8 mouse cellular contexts compared by ENCODE assay signal in genomic region chr11:20635646-20636045, GRCm38 (mm10).
DNase-seq lines count a peak whose midpoint lies in the region; ATAC-seq and TF ChIP-seq lines count a peak whose summit lies in the region.

No protein-coding gene starts in this region.

- H3K9ac ChIP-seq in heart, postnatal 0 days (replicated peaks; ENCODE audit: low read depth, low read length): no peak overlapping the region; the same call in 1 of the 2 replicates
- H3K9ac ChIP-seq in heart, adult 2 months (ENCODE audit: low read depth, low read length): no peak overlapping the region
- H3K9ac ChIP-seq in embryonic facial prominence, embryonic 11.5 days (replicated peaks; ENCODE audit: low read length): 0 out of 2 replicates have a peak overlapping the region, but pooled peaks have one; percentile 39
- no peak overlapping the region for H3K9ac ChIP-seq in lung, postnatal 0 days (replicated peaks; ENCODE audit: low read depth)

- peaks cover 56% of the 10 kb centered on the region for H3K4me1 ChIP-seq in heart, postnatal 0 days (ENCODE audit: control insufficient read depth, insufficient read depth)
- H3K4me1 ChIP-seq in heart, adult 2 months (ENCODE audit: control insufficient read depth, insufficient read depth, low read length): peaks cover 6% of the 10 kb centered on the region
- H3K4me1 ChIP-seq in embryonic facial prominence, embryonic 11.5 days (ENCODE audit: control insufficient read depth, insufficient read depth, low read length): peaks cover 12% of the 10 kb centered on the region
- H3K4me1 ChIP-seq in lung, postnatal 0 days (ENCODE audit: insufficient read depth, low read depth, low read length): peaks cover 17% of the 10 kb centered on the region; the same call in 1 of the 2 replicates

- H3K27me3 ChIP-seq in heart, postnatal 0 days (ENCODE audit: control insufficient read depth, insufficient read depth, low read length): no peaks in the 10 kb centered on the region
- H3K27me3 ChIP-seq in heart, adult 2 months (ENCODE audit: control insufficient read depth, insufficient read depth, low read length): no peaks in the 10 kb centered on the region
- no peaks in the 10 kb centered on the region for H3K27me3 ChIP-seq in embryonic facial prominence, embryonic 11.5 days (ENCODE audit: control insufficient read depth, insufficient read depth, low read length)
- no peaks in the 10 kb centered on the region for H3K27me3 ChIP-seq in lung, postnatal 0 days (replicated peaks; ENCODE audit: insufficient read depth, low read length)

- TF ChIP-seq POLR2A in heart, adult 2 months (IDR thresholded peaks at IDR 0.05; ENCODE audit: insufficient read depth, low read depth, low read length): no peak

- ATAC-seq in heart, postnatal 0 days (ENCODE audit: insufficient read depth, low read depth): no peak
- ATAC-seq in embryonic facial prominence, embryonic 11.5 days (replicated peaks; ENCODE audit: insufficient number of reproducible peaks, low FRiP score, low TSS enrichment, low read depth): no peak
- no peak for ATAC-seq in lung, postnatal 0 days

- peak overlapping the region; percentile 44; the same call in 1 of the 2 replicates for H3K4me2 ChIP-seq in heart, postnatal 0 days (ENCODE audit: low read depth, low read length)
- H3K4me2 ChIP-seq in embryonic facial prominence, embryonic 11.5 days (ENCODE audit: low read depth, low read length): 0 out of 2 replicates have a peak overlapping the region, but pooled peaks have one; percentile 26
- peak overlapping the region; percentile 6; the same call in 1 of the 2 replicates for H3K4me2 ChIP-seq in lung, postnatal 0 days (replicated peaks; ENCODE audit: low read depth, low read length)

- no peak for TF ChIP-seq CTCF in heart, postnatal 0 days (IDR thresholded peaks at IDR 0.05; ENCODE audit: low read depth)
- TF ChIP-seq CTCF in heart, adult 2 months (IDR thresholded peaks at IDR 0.05): no peak
- no peak for TF ChIP-seq CTCF in lung, postnatal 0 days (IDR thresholded peaks at IDR 0.05)

- H3K36me3 ChIP-seq in heart, postnatal 0 days (replicated peaks; ENCODE audit: control insufficient read depth, insufficient read depth, low read length): no peaks in the 10 kb centered on the region
- H3K36me3 ChIP-seq in heart, adult 2 months (ENCODE audit: control insufficient read depth, insufficient read depth, low read length): peaks cover 11% of the 10 kb centered on the region
- no peaks in the 10 kb centered on the region for H3K36me3 ChIP-seq in embryonic facial prominence, embryonic 11.5 days (replicated peaks; ENCODE audit: control insufficient read depth, insufficient read depth, low read depth, low read length)
- no peaks in the 10 kb centered on the region for H3K36me3 ChIP-seq in lung, postnatal 0 days (ENCODE audit: insufficient read depth, low read length)

- 39% methylated on average over 6 of the region's 6 CpGs for WGBS in heart, postnatal 0 days
- 57% methylated on average over 6 of the region's 6 CpGs for WGBS in heart, adult 2 months
- WGBS in embryonic facial prominence, embryonic 11.5 days: 25% methylated on average over 6 of the region's 6 CpGs
- WGBS in lung, postnatal 0 days: 43% methylated on average over 6 of the region's 6 CpGs

- TF ChIP-seq EP300 in heart, postnatal 0 days (IDR thresholded peaks at IDR 0.05; ENCODE audit: low read depth): no peak
- TF ChIP-seq EP300 in heart, adult 2 months (IDR thresholded peaks at IDR 0.05; ENCODE audit: insufficient read depth, low read depth, low read length): no peak
- TF ChIP-seq EP300 in lung, postnatal 0 days (IDR thresholded peaks at IDR 0.05): no peak

- intact Hi-C loops in heart, adult 2 months (cut with DNase I): no loop called here

- no peaks in the 10 kb centered on the region for H3K9me3 ChIP-seq in heart, postnatal 0 days (replicated peaks; ENCODE audit: control insufficient read depth, low read length)
- no peaks in the 10 kb centered on the region for H3K9me3 ChIP-seq in embryonic facial prominence, embryonic 11.5 days (replicated peaks; ENCODE audit: control insufficient read depth, low read length)
- no peaks in the 10 kb centered on the region for H3K9me3 ChIP-seq in lung, postnatal 0 days (ENCODE audit: low read length)

- H3K79me2 ChIP-seq in heart, adult 2 months (replicated peaks; ENCODE audit: control insufficient read depth, insufficient read depth, low read length): peaks cover 2% of the 10 kb centered on the region; the same call in 1 of the 2 replicates

- H3K27ac ChIP-seq in heart, postnatal 0 days (ENCODE audit: low read depth): peak overlapping the region; percentile 67
- no peak overlapping the region for H3K27ac ChIP-seq in heart, adult 2 months
- H3K27ac ChIP-seq in embryonic facial prominence, embryonic 11.5 days (replicated peaks; ENCODE audit: low read depth, low read length): no peak overlapping the region
- no peak overlapping the region for H3K27ac ChIP-seq in lung, postnatal 0 days (ENCODE audit: low read length)

- 0 out of 2 replicates have a peak overlapping the region, but pooled peaks have one; percentile 4 for H3K4me3 ChIP-seq in heart, postnatal 0 days (ENCODE audit: low read depth, low read length)
- H3K4me3 ChIP-seq in heart, adult 2 months: no peak overlapping the region
- no peak overlapping the region for H3K4me3 ChIP-seq in embryonic facial prominence, embryonic 11.5 days (ENCODE audit: low read depth, low read length)
- no peak overlapping the region for H3K4me3 ChIP-seq in lung, postnatal 0 days (ENCODE audit: low read depth, low read length)

- no peak for DNase-seq in heart, postnatal 0 days (ENCODE audit: low spot score)
- no peak for DNase-seq in heart, adult 2 months
- DNase-seq in embryonic facial prominence, embryonic 11.5 days (ENCODE audit: low spot score): peak; percentile 47
- DNase-seq in kidney, adult 18-20 months: peak; percentile 38
- peak; percentile 47 for DNase-seq in lung, postnatal 0 days (ENCODE audit: low spot score)
- no peak for DNase-seq in cerebellum, adult 11-12 months
- no peak for DNase-seq in right cerebral cortex, postnatal 4 days
- no peak for DNase-seq in cerebellum, postnatal 25 days

Comparison
In these comparisons a context has a peak if more than half of its experiments do, and no peak if none do; other contexts are left out.
1. DNase-seq: peak in embryonic facial prominence, embryonic 11.5 days (single experiment), kidney, adult 18-20 months (single experiment) and lung, postnatal 0 days (single experiment); none in heart, postnatal 0 days (single experiment), heart, adult 2 months (0 of 2), cerebellum, adult 11-12 months (single experiment), right cerebral cortex, postnatal 4 days (single experiment) and cerebellum, postnatal 25 days (0 of 2).
2. Peak in every context shown above with its lines, with median percentiles within 50 percentile points of each other: H3K4me2 ChIP-seq.